Mouse (Mus musculus) retina, adult 2 months (tissue): ENCODE data around the gene Zmynd8.
A peak's percentile ranks its signal among the peaks of the same experiment; 100 is the strongest.

Experiments
- DNase-seq: peaks from one replicate; pipeline ENCODE4 v3.0.0-alpha.2; 2012; ENCODE audit warnings: low read depth, low spot score

Gene Zmynd8

DNA sequence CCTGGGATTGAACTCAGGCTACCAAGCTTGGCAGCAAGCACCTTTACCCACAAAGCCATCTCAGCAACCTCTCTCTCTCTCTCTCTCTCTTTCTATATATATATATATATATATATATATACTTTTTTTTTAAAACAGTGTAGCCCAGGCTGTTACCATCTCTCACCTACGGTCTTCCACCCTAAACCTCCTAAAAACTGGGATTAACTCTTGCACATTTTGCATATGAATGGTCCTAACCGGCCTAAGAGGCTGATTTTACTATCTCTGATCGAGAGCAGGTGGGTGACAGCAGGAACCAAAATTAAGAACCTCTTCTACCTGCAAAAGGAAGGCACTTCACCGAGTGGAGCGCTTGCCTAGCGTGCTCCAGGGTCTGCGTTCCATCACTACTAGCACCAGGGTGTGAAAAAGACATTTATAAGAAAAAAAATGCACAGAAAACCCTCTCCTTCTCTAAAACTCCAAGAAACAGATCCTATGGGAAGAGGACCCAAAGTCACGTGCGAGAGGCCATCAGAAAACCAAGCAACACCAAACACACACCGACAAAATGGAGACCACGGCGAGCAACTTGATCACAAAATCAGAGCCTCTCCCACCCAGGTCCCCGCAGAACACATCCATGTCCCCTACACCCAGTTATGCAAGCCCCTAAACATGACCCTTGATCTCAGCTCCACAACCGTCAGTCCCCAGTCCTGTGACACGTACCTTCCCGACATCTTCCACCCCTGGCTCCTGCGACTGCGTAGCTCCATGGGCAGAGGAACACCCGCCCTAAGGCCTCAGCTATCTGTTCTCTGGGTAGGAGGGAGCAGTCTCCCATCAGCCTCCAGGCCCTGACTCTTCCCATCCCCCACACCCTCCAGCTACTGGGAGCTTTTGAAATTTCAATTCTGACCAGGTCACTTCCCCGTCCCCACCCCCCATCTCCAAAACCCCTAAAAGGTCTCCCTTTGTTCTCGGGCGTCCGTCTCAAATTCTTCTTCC lies at the start of gene Zmynd8:
Zmynd8 (minus strand) TSS at position 815 of the 993 bp plus-strand sequence.
- no peak for DNase-seq

GRCm38 (mm10) chr2:165948007-165948406 lies 49.2 kb upstream of the Zmynd8 start:
- no peak for DNase-seq

- no peak for DNase-seq
Measured at GRCm38 (mm10) chr2:165946046-165946564, 47.3 kb upstream of the Zmynd8 start.

GRCm38 (mm10) chr2:165944576-165945351 lies 45.9 kb upstream of the Zmynd8 start:
- no peak for DNase-seq

- DNase-seq, result no peak
Measured at GRCm38 (mm10) chr2:165943113-165943512, 44.3 kb upstream of the Zmynd8 start.

DNA sequence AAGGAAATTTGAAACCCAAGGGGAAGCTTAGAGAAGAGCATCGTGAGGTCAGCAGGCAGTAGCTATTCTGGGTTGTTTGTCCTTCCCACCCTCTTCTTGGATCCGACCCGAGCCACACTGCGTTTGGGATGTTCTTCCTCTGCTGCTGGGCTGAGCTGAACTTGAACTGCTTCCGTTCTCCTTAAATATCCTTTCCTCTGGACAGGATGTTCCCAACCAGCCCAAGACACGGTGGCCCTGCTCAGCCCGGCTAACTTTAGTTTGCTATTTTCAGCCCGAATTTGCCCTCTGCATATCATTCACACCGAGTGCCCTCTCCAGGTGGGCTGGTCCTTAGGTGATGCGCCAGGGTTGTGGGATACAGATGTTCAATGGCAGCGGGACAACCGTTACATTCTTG lies 37.3 kb upstream of the Zmynd8 start:
- no peak for DNase-seq

DNA sequence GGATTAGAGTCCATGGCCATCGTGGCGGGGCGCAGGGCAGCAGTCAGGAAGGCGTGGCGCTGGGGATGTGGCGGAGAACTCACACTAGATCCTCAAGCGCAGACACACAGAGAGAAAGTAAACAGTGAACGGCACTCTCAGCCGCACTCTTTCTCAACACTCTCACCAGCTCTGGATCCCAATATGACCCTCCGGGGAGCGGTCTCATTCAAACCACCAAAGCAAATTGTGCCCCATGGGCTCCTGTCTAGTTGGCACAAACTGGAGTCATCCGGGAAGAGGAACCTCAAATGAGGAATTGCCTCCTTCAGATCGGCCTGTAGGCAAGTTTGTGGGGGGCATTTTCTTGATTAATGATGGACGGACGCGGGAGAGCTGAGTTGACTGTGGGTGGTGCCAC lies 28.9 kb upstream of the Zmynd8 start:
- no peak for DNase-seq

DNA sequence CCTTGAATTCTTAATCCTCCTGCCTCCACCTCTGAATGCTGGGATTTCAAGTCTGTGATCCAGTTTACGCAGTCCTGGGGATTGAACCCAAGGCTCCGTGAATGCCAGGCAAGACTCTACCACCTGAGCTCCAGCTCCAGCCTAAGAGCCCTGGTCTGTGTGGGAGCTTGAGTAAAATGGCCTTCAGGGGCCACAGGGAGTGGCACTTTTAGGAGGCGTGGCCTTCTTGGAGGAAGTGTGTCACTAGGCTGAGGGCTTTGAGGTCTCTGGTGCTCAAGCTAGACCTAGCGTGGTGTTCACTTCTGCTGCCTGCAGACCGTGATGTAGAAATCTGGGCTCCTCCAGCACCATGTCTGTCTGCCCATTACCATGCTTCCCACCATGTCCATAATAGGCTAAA lies 27.4 kb upstream of the Zmynd8 start:
- DNase-seq, result no peak

DNA sequence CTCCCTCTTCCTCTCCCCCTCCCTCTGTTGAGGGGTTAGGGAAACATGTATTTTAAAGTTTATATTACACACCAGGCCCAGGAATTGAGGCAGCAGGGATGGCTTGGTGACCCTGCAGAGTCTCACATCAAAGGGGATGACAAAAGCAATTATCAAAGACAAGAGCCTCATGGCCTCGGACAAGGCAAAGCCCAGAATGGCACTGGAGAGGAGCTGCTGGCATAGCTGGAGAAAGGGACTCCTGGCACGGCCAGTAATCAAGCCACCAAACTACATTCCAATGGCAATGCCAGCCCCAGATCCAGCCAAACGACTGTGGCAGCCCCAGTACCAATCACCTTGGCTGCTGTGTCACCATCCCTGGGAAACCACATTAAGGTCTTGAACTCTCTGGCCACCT lies 26.3 kb upstream of the Zmynd8 start:
- DNase-seq, result no peak

- no peak for DNase-seq
Measured at GRCm38 (mm10) chr2:165924695-165925094, 25.9 kb upstream of the Zmynd8 start.

DNA sequence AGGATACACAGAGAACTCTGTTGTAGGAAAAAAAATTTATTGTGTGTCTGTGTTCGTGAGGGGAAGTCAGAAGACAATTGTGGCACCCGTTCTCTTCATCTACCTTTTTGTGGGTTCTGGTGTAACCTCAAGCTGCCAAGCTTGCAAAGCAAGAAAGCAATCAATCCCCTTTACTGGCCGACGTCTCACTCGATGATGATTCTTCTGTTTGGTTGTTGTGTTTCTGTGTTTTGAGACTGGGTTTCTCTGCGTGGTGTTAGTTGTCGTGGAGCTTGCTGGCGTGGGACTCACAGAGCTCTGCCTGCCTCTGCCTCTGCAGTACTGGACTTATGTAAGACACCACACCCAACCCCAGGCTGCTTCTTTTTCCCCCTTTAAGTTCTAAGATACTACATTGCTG lies 24.9 kb upstream of the Zmynd8 start:
- DNase-seq, result no peak

DNA sequence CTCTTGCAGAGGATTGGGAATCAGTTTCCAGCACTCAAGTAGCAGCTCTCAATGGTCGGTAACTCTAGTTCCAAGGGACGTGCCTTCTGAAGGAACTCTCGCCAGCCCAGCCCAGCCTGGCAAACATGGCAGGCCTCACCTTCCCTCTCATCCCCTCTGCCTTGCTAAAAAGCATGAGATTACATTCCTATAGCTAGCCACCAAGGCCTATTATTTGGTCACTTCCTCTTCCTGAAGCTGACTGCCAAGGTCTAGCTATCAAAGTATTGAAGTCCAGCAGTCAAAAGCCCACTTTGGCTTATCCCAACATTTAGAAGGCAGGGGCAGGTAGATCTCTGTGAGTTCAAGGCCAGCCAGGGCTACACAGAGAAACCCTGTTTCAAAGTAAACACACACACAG lies 24.2 kb upstream of the Zmynd8 start:
- no peak for DNase-seq

GRCm38 (mm10) chr2:165922047-165922728 lies 23.4 kb upstream of the Zmynd8 start:
- DNase-seq, result no peak

DNA sequence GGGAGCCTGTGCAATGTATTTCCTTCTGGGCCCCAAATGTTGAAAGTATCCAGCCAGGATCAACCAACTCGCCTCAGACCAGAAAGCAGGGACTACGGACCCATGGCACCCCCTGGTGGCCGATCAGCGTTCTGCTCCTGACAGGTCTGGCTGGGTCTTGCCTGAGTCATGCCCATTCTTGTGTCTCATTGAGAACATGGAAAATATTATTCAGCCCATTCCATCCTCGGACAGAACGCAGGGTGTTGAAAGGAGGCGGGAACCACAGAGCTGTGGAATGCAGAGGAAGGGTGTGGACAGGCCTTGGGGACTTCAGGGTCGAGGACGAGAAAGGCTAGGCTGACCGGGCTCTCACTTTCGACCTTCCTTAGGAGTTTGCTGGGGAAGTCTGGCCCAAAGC lies 15.5 kb upstream of the Zmynd8 start:
- peak; percentile 65 for DNase-seq

DNA sequence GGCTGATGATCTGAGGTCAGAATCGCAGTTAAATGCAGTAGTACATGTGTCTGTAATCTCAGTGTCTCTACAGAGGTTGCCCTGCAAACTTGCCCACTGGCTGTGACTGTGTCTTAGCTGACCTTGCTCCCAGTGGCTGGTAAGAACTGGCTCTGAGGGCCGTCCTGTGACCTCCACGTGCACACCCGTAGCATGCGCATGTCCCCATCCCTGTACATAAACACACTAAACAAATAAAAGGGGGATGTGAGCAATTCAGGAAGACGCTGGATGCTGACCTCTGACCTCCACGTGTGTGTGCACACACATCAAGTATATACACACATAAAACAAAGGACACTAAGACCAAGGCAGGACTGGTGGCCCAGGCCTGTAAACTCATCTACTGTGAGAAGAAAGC lies 14.3 kb upstream of the Zmynd8 start:
- no peak for DNase-seq

GRCm38 (mm10) chr2:165909731-165910130 lies 10.9 kb upstream of the Zmynd8 start:
- DNase-seq, result no peak

GRCm38 (mm10) chr2:165907199-165907598 lies 8.4 kb upstream of the Zmynd8 start:
- DNase-seq, result no peak

GRCm38 (mm10) chr2:165906332-165906945 lies 7.6 kb upstream of the Zmynd8 start:
- no peak for DNase-seq

DNA sequence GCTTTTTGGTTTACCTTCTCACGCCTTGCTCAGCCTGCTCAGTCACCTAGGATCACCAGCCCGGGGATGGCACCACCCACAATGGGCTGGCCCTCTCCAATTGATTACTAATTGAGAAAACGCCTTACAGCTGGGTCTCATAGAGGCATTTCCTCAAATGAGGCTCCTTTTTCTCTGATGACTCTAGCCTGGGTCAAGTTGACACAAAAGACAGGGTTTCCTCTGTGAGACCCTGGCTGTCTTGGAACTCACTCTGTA lies 2.2 kb upstream of the Zmynd8 start:
- DNase-seq, result no peak

GRCm38 (mm10) chr2:165900351-165901126 lies 1.7 kb upstream of the Zmynd8 start:
- DNase-seq, result no peak

GRCm38 (mm10) chr2:165899923-165900322 lies 1.1 kb upstream of the Zmynd8 start:
- DNase-seq, result no peak
